Mouse (Mus musculus) hindbrain, embryonic 14.5 days (tissue): ENCODE measurements around the gene Mgrn1. TPM values are rescaled to one million over a fixed set of nuclear protein-coding genes. Genes with fewer than 3 reads are reported as not detected.

ENCODE experiments used
- ATAC-seq: fragments of 200-750 bp; cut with Nextera tagmentation; 2 replicates; pipeline ENCODE4 v1.8.0; 2017; ENCODE audit warnings: moderate number of reproducible peaks, mild to moderate bottlenecking, moderate TSS enrichment, moderate library complexity; ENCODE audit not compliant: low FRiP score
- DNase-seq: peaks from one replicate; pipeline ENCODE4 v3.0.0-alpha.2; 2015; ENCODE audit warnings: low spot score
- H3K27ac ChIP-seq: fragments of 300-500 bp; sonication (generic); 2 replicates; pipeline ENCODE4 v1.5.1; 2014; ENCODE audit warnings: mild to moderate bottlenecking, moderate library complexity
- H3K27me3 ChIP-seq: fragments of 300-500 bp; sonication (generic); 2 replicates; pipeline ENCODE4 v1.6.1; 2014; ENCODE audit warnings: mild to moderate bottlenecking, low read length, mixed read lengths; ENCODE audit not compliant: control insufficient read depth, insufficient read depth
- H3K36me3 ChIP-seq: fragments of 300-500 bp; sonication (generic); replicated peaks from 2 replicates; pipeline ENCODE4 v1.6.1; 2014; ENCODE audit not compliant: control insufficient read depth, insufficient read depth
- H3K4me1 ChIP-seq: fragments of 300-500 bp; sonication (generic); replicated peaks from 2 replicates; pipeline ENCODE4 v1.6.1; 2014; ENCODE audit warnings: antibody characterized with exemption, low read length, mixed read lengths; ENCODE audit not compliant: control insufficient read depth, insufficient read depth
- H3K4me2 ChIP-seq: fragments of 300-500 bp; sonication (generic); replicated peaks from 2 replicates; pipeline ENCODE4 v1.6.1; 2014; ENCODE audit warnings: mild to moderate bottlenecking, moderate library complexity
- H3K4me3 ChIP-seq: fragments of 300-500 bp; sonication (generic); replicated peaks from 2 replicates; pipeline ENCODE4 v1.5.1; 2014; ENCODE audit warnings: mild to moderate bottlenecking, low read length
- H3K9ac ChIP-seq: fragments of 300-500 bp; sonication (generic); 2 replicates; pipeline ENCODE4 v1.6.1; 2014
- H3K9me3 ChIP-seq: fragments of 300-500 bp; sonication (generic); 2 replicates; pipeline ENCODE4 v1.6.1; 2016; ENCODE audit warnings: low read length; ENCODE audit not compliant: control insufficient read depth
- WGBS: fragments of 180-500 bp; shearing (Covaris S2); extraction: QIAGEN DNeasy Blood & Tissue Kit; methylation state at CpG from one replicate; pipeline ENCODE4 v1.1.7; 2014; 5-methylcytosine and 5-hydroxymethylcytosine counted together
- polyA plus RNA-seq: library from polyadenylated mRNA; unstranded; fragments of >200 nt; fragmentation: Nextera tagmentation; extraction: Ambion mirVana; gene quantifications from 2 replicates; pipeline ENCODE4 v1.2.1, GENCODE M21; 2014

Gene Mgrn1
- polyA plus RNA-seq, 1 experiment from 2014 or later: 119 TPM

- WGBS: 82% methylated on average over 3 of the region's 3 CpGs
- H3K4me3 ChIP-seq: no peak overlapping the region
- ATAC-seq (no peak), DNase-seq (no peak)
- no peaks in the 10 kb centered on the region for H3K9me3 ChIP-seq
- no peaks in the 10 kb centered on the region for H3K4me1 ChIP-seq
- H3K36me3 ChIP-seq: peaks cover 99% of the 10 kb centered on the region
- no peak overlapping the region for H3K9ac ChIP-seq
- no peak overlapping the region for H3K27ac ChIP-seq
- no peak overlapping the region for H3K4me2 ChIP-seq
- H3K27me3 ChIP-seq: no peaks in the 10 kb centered on the region
These were observed 46.4 kb downstream of the Mgrn1 start for GRCm38 (mm10) chr16:4932429-4932828.

GRCm38 (mm10) chr16:4935430-4935829 lies 49.4 kb downstream of the Mgrn1 start:
- H3K4me1 ChIP-seq: peaks cover 14% of the 10 kb centered on the region
- H3K36me3 ChIP-seq: peaks cover 82% of the 10 kb centered on the region
- no peak for ATAC-seq
- no peaks in the 10 kb centered on the region for H3K27me3 ChIP-seq
- H3K4me2 ChIP-seq: no peak overlapping the region
- WGBS: 98% methylated on average over 31 of the region's 31 CpGs
- no peak overlapping the region for H3K4me3 ChIP-seq
- no peak for DNase-seq
- no peaks in the 10 kb centered on the region for H3K9me3 ChIP-seq
- H3K27ac ChIP-seq: no peak overlapping the region
- H3K9ac ChIP-seq: no peak overlapping the region

- 88% methylated on average over 10 of the region's 10 CpGs for WGBS
- peaks cover 82% of the 10 kb centered on the region for H3K36me3 ChIP-seq
- H3K4me3 ChIP-seq: no peak overlapping the region
- H3K9ac ChIP-seq: no peak overlapping the region
- H3K27ac ChIP-seq: no peak overlapping the region
- DNase-seq (no peak), ATAC-seq (no peak)
- H3K4me1 ChIP-seq: peaks cover 16% of the 10 kb centered on the region
- H3K4me2 ChIP-seq: no peak overlapping the region
- H3K27me3 ChIP-seq: no peaks in the 10 kb centered on the region
- H3K9me3 ChIP-seq: no peaks in the 10 kb centered on the region
These were observed 50.1 kb downstream of the Mgrn1 start for GRCm38 (mm10) chr16:4935931-4936703.

DNA sequence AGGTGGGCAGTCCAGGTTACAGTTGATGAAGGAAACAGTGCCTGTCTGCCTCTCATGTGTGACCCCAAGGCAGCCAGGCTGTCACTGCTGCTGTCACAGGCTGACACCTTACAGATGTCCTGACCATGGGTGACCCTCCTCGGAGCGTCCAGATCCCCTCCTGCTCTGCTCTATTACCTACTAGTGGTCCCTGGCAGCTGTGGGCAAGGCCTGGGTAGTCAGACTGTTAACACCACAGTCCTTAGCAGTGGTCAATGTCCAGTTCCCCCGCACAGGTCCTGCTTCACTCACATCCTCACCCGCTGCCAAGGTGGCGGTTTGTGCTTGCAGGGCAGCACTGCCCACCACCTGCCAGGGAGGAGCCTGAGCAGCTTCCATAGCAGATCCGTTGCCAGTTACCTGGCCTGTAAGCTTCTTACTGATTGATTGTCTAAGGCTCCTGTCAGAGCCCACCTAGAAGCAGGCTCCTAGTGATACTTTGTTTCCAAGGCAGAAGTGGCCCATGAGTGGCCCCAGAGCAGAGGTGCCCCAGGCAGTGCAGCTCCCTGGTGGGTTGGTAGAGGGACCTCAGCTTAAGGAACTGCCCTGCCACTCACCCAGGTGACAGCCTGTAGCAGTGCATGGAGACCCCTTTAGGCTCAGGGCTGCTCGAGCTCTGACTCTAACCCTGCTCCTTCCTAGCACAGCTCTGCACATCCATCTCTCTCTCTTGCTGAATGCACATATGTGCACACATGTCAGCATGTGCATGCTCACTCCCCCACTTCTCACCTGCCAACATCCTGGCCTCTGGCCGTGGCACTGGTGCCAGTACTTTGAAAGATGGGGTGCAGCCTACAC lies 51.5 kb downstream of the Mgrn1 start:
- ATAC-seq (no peak), DNase-seq (no peak)
- no peaks in the 10 kb centered on the region for H3K9me3 ChIP-seq
- no peaks in the 10 kb centered on the region for H3K27me3 ChIP-seq
- no peak overlapping the region for H3K4me3 ChIP-seq
- no peak overlapping the region for H3K27ac ChIP-seq
- H3K4me1 ChIP-seq: peaks cover 16% of the 10 kb centered on the region
- WGBS: 91% methylated on average over 8 of the region's 8 CpGs
- no peak overlapping the region for H3K9ac ChIP-seq
- peaks cover 82% of the 10 kb centered on the region for H3K36me3 ChIP-seq
- no peak overlapping the region for H3K4me2 ChIP-seq

DNA sequence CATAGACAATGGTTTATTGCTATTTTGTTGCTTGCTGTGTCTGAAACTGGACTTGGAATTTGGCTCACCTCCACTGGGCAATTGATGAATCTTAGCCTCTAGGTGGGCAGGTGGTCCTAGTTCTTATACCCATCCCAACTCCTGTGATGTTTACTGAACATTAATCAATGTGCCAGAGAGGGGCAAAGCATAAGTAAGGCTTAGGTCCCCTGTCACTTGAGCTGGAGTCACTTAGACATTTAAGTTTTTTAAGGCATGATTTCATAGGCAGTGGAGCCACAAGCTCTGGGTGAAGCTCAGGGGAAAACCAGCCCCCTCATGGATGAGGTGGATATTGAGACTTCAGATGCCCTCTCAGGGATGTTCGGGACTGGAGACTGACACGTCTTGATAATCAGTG lies 52.4 kb downstream of the Mgrn1 start, which contains the start of gene Nudt16l1:
Gene Nudt16l1 (plus strand): TSS at position 301 of the 400 bp plus-strand sequence.
- H3K36me3 ChIP-seq: peaks cover 82% of the 10 kb centered on the region

GRCm38 (mm10) chr16:4938989-4939388 lies 52.9 kb downstream of the Mgrn1 start:
- ATAC-seq (peak; percentile 94), DNase-seq (peak; percentile 95)
- peaks cover 16% of the 10 kb centered on the region for H3K4me1 ChIP-seq
- H3K36me3 ChIP-seq: peaks cover 82% of the 10 kb centered on the region
- no peaks in the 10 kb centered on the region for H3K27me3 ChIP-seq
- H3K9ac ChIP-seq: peak overlapping the region; percentile 96
- H3K9me3 ChIP-seq: no peaks in the 10 kb centered on the region
- H3K4me3 ChIP-seq: peak overlapping the region; percentile 84
- H3K4me2 ChIP-seq: peak overlapping the region; percentile 97
- H3K27ac ChIP-seq: peak overlapping the region; percentile 88
- under 1% methylated on average over 28 of the region's 28 CpGs for WGBS

More for the DNA sequence above, 52.4 kb downstream of the Mgrn1 start, which contains the start of gene Nudt16l1:
- no peak for DNase-seq
- peak within 1 kb of the TSS; percentile 84 for H3K4me3 ChIP-seq
- 3% methylated on average over 2 of the region's 2 CpGs for WGBS
- ATAC-seq: no peak
- no peaks in the 10 kb centered on the region for H3K9me3 ChIP-seq
- peak within 1 kb of the TSS; percentile 96 for H3K9ac ChIP-seq
- no peaks in the 10 kb centered on the region for H3K27me3 ChIP-seq
- H3K27ac ChIP-seq: peak within 1 kb of the TSS; percentile 88
- peaks cover 16% of the 10 kb centered on the region for H3K4me1 ChIP-seq
- H3K4me2 ChIP-seq: peak within 1 kb of the TSS; percentile 97

DNA sequence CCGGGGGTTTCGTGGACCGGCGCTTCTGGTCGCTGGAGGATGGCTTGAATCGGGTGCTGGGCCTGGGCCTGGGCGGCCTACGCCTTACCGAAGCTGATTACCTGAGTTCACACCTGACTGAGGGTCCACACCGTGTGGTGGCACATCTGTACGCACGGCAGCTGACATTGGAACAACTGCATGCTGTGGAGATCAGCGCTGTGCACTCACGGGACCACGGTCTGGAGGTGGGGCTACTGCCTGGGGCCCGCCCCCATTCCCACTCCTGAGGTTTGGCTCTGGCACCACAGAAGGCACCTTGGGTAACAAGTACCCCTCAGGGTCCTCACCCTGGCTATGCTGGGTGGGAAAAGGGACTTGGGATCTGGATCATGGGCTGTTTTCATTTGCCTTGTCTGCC lies 53.4 kb downstream of the Mgrn1 start:
- H3K9me3 ChIP-seq: no peaks in the 10 kb centered on the region
- H3K4me3 ChIP-seq: peak overlapping the region; percentile 84
- H3K4me1 ChIP-seq: peaks cover 16% of the 10 kb centered on the region
- H3K36me3 ChIP-seq: peaks cover 82% of the 10 kb centered on the region
- peak overlapping the region; percentile 97 for H3K4me2 ChIP-seq
- under 1% methylated on average over 16 of the region's 16 CpGs for WGBS
- peak overlapping the region; percentile 96 for H3K9ac ChIP-seq
- ATAC-seq (peak; percentile 57), DNase-seq (peak; percentile 57)
- H3K27ac ChIP-seq: peak overlapping the region; percentile 88
- no peaks in the 10 kb centered on the region for H3K27me3 ChIP-seq

DNA sequence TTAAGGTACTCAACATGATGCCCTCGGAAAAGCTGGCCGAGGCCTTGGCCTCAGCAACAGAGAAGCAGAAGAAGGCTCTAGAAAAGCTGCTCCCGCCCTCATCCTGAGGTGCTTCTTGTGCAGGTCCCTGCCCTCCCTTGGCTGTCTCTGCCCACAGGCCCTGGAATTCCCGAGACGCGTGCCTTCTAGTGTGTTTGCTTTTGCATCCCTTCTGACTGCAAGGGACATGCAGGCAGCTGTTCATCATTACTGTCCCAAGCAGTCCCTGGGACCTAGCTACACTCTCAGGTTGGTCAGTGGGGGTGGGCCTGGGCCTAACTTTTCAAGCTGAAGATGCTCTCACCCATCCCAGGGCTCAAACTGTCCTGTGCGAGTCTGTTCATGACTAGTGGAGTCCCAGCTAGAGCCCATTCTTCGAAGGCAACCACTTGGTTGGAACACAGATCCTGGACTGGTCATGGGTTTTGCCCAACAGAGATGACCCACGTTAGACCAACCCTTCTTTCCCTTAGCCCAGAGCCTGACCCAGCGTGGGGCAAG lies 54.3 kb downstream of the Mgrn1 start:
- Histone ChIP-seq H3K4me1 (peaks cover 16% of the 10 kb centered on the region), H3K36me3 (peaks cover 82% of the 10 kb centered on the region), H3K4me3 (no peak overlapping the region), H3K27ac (no peak overlapping the region), H3K9me3 (no peaks in the 10 kb centered on the region), H3K4me2 (peak overlapping the region; percentile 97), H3K9ac (peak overlapping the region; percentile 96; the same call in 1 of the 2 replicates), H3K27me3 (no peaks in the 10 kb centered on the region)
- WGBS: 96% methylated on average over 10 of the region's 10 CpGs
- DNase-seq (no peak), ATAC-seq (no peak)

DNA sequence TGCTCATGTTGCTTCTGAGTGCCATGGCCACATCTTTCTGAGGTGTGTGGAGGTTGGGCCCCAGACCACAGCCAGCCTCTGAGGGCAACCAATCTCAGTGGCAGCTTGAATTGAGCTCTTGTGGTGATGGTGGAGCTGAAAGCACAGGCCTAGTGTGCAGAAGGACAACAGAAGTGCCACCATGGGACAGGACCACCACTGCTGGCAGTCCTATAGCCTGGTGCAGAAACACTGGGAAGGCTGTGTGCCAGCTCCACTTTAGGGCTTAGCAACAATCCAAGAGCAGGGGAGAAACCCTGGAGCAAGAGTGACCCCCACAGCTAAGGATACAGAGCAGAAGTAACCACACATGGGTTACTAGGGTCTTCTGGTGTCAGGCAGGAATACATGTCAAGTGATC lies 55.0 kb downstream of the Mgrn1 start:
- H3K36me3 ChIP-seq: peaks cover 82% of the 10 kb centered on the region
- H3K4me3 ChIP-seq: no peak overlapping the region
- H3K4me2 ChIP-seq: no peak overlapping the region
- no peak overlapping the region for H3K27ac ChIP-seq
- ATAC-seq (no peak), DNase-seq (no peak)
- no peaks in the 10 kb centered on the region for H3K9me3 ChIP-seq
- no peaks in the 10 kb centered on the region for H3K27me3 ChIP-seq
- peaks cover 16% of the 10 kb centered on the region for H3K4me1 ChIP-seq
- no peak overlapping the region for H3K9ac ChIP-seq
